Mouse (Mus musculus) midbrain, embryonic 10.5 days (tissue): ENCODE measurements at regions not wholly inside any gene's neighbourhood (a gene's known extent, or its start where the extent isn't known, plus 50 kb on each side); places are given as distances from the start of the nearest gene placed in this dataset.

Experiments
- DNase-seq: peaks from one replicate; pipeline ENCODE4 v3.0.0-alpha.2; 2017; ENCODE audit warnings: low spot score
- H3K27ac ChIP-seq: fragments of 300-500 bp; sonication (generic); replicated peaks from 2 replicates; pipeline ENCODE4 v1.5.1; 2016; ENCODE audit warnings: mild to moderate bottlenecking
- H3K27me3 ChIP-seq: fragments of 300-500 bp; sonication (generic); 2 replicates; pipeline ENCODE4 v1.6.1; 2016; ENCODE audit warnings: low read depth, mild to moderate bottlenecking; ENCODE audit not compliant: poor library complexity, severe bottlenecking
- H3K36me3 ChIP-seq: fragments of 300-500 bp; sonication (generic); 2 replicates; pipeline ENCODE4 v1.6.1; 2016; ENCODE audit warnings: mild to moderate bottlenecking, moderate library complexity
- H3K4me1 ChIP-seq: fragments of 300-500 bp; sonication (generic); 2 replicates; pipeline ENCODE4 v1.6.1; 2016
- H3K4me3 ChIP-seq: fragments of 300-500 bp; sonication (generic); 2 replicates; pipeline ENCODE4 v1.5.1; 2016; ENCODE audit warnings: mild to moderate bottlenecking, moderate library complexity
- H3K9me3 ChIP-seq: fragments of 300-500 bp; sonication (generic); replicated peaks from 2 replicates; pipeline ENCODE4 v1.6.1; 2016; ENCODE audit warnings: mild to moderate bottlenecking
- WGBS: fragments of 180-500 bp; shearing (Covaris S2); methylation state at CpG from one replicate; pipeline ENCODE4 v1.1.7; 2016; 5-methylcytosine and 5-hydroxymethylcytosine counted together

DNA sequence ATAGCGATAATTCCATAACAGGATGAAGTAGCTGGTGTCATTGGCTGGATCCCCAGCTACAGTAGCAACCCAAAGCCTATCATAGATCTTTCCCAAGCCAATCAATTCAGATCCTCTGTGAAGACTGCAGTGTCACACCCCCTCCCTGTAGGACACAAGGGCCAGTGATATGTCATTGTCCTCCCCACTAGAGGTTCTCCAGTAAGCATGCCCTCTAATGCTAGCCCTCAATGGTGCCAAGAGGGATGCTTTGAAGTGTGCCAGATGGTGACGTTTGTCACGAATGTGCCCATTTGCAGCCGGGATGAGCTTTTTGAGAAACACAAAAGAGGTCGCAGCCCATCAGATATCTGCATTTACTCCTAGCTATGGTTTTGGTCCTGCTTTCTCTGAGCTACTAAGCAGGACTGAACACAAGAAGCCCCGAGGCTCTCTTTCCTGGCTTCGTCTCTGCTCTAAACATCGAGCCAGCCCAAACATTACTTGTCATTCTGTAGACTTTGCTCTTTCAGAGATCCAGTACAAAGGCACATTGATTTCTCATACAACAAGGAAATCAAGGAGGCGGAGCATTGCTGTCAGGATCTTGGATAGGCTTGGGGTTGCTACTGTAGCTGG is 214.2 kb downstream of the Gm19410 start:
- no peak for DNase-seq
- H3K4me1 ChIP-seq, result peaks cover 16% of the 10 kb centered on the region; the same call in 1 of the 2 replicates
- H3K27ac ChIP-seq, result no peak overlapping the region
- H3K4me3 ChIP-seq, result no peak overlapping the region
- H3K27me3 ChIP-seq, result no peaks in the 10 kb centered on the region
- WGBS, result 92% methylated on average over 9 of the region's 9 CpGs
- H3K36me3 ChIP-seq, result no peaks in the 10 kb centered on the region
- H3K9me3 ChIP-seq, result no peaks in the 10 kb centered on the region

DNA sequence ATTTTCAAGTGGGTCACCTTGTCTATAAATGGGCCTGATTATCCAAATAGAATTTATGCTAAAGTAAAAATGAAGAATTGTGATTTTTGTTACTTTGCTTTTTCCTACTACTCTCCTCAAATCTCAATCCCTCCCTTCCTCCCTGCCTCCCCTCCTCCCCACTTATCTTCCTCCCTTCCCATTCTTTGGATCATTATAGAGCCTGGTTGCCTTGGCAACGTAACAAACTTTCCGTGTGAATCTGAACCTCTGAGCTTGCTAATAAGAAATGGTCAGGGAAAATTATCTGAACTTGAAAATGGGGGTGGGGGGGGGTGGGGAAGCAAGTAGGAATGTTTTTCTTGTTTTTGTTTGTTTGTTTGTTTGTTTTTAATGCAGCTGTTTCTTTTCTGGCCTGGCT is 217.5 kb downstream of the Gm19410 start:
- Histone ChIP-seq H3K4me1 (peaks cover 16% of the 10 kb centered on the region; the same call in 1 of the 2 replicates), H3K9me3 (no peaks in the 10 kb centered on the region), H3K27me3 (no peaks in the 10 kb centered on the region), H3K36me3 (no peaks in the 10 kb centered on the region), H3K4me3 (no peak overlapping the region), H3K27ac (no peak overlapping the region)
- DNase-seq, result no peak
- 65% methylated on average over 2 of the region's 2 CpGs for WGBS

DNA sequence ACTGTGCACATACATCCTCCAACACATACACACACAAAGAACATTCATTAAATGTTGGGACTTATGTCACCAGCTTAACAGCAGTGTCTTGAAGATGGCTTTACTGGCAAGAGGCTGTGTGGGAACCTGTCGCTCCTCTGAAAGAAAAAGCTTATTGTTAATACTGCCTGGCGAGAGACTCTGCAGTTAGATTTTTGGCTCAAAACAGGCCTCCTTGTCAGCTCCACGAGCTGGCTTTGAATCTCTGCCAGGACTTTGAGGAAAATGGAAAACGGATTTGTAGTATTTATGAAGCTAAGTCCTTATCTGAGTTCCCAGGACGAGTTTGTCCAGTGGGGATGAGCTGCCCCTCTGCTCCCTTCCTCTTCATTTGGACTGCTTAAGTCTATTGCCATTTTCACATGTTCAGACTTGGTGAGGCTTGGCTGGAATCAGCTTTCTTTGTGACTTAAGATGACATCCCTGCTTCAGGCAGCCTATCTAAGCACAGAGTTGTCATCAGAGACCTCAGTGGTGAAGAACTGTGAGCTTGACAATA is 219.6 kb downstream of the Gm19410 start:
- H3K36me3 ChIP-seq, result no peaks in the 10 kb centered on the region
- H3K9me3 ChIP-seq, result no peaks in the 10 kb centered on the region
- H3K27ac ChIP-seq, result no peak overlapping the region
- H3K4me3 ChIP-seq, result no peak overlapping the region
- WGBS, result 82% methylated on average over 5 of the region's 5 CpGs
- H3K4me1 ChIP-seq, result peaks cover 16% of the 10 kb centered on the region; the same call in 1 of the 2 replicates
- DNase-seq, result no peak
- H3K27me3 ChIP-seq, result no peaks in the 10 kb centered on the region

- Histone ChIP-seq H3K4me3 (no peak overlapping the region), H3K9me3 (no peaks in the 10 kb centered on the region), H3K36me3 (no peaks in the 10 kb centered on the region), H3K27ac (no peak overlapping the region), H3K4me1 (peaks cover 14% of the 10 kb centered on the region; the same call in 1 of the 2 replicates), H3K27me3 (no peaks in the 10 kb centered on the region)
- no peak for DNase-seq
- WGBS, result 81% methylated on average over 5 of the region's 5 CpGs
Measured at GRCm38 (mm10) chr8:35987327-35987726, 221.7 kb downstream of the Gm19410 start.

- WGBS, result 93% methylated on average over 5 of the region's 5 CpGs
- H3K4me1 ChIP-seq, result no peaks in the 10 kb centered on the region
- H3K9me3 ChIP-seq, result no peaks in the 10 kb centered on the region
- no peaks in the 10 kb centered on the region for H3K36me3 ChIP-seq
- H3K27me3 ChIP-seq, result no peaks in the 10 kb centered on the region
- H3K4me3 ChIP-seq, result no peak overlapping the region
- H3K27ac ChIP-seq, result no peak overlapping the region
- DNase-seq, result no peak
Measured at GRCm38 (mm10) chr8:35991013-35991412, 225.4 kb downstream of the Gm19410 start.

DNA sequence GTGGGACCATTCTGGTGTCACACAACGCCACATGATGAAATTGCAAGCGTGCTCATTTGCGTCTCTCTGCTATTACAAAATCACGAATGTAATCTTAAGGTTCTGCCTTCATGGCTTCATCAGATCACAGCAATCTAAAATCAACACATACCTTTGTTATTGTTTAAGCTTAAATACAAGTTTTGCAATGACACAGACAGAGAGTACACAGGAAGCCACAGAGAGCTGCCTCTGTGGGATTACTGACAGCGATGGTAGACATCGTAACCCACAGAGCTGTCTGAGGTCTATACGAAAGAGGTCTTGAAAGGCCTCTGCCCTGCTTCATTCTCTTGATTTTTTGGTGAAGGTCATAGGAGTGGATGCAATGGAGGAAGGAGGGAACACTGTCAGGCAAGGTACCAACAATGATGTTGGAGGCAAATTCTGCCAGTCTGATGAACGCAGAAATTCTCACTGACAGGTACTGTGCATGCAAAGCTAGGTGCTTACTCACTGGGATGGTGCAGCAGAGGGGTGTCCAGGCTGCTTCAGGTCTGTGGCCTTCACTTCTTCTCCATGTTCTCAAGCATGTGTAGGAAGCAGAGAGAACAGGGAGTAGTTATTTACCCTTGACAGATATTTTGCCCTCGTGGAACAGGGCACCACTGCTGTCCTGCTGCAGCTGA is 226.5 kb downstream of the Gm19410 start:
- Histone ChIP-seq H3K27ac (no peak overlapping the region), H3K36me3 (no peaks in the 10 kb centered on the region), H3K27me3 (no peaks in the 10 kb centered on the region), H3K4me1 (no peaks in the 10 kb centered on the region), H3K9me3 (no peaks in the 10 kb centered on the region), H3K4me3 (no peak overlapping the region)
- 92% methylated on average over 9 of the region's 9 CpGs for WGBS
- DNase-seq, result no peak

GRCm38 (mm10) chr8:35996330-35997077 is 230.9 kb downstream of the Gm19410 start:
- Histone ChIP-seq H3K9me3 (no peaks in the 10 kb centered on the region), H3K4me1 (no peaks in the 10 kb centered on the region), H3K36me3 (no peaks in the 10 kb centered on the region), H3K4me3 (no peak overlapping the region), H3K27ac (no peak overlapping the region), H3K27me3 (no peaks in the 10 kb centered on the region)
- WGBS, result 85% methylated on average over 6 of the region's 6 CpGs
- DNase-seq, result no peak

- H3K36me3 ChIP-seq, result no peaks in the 10 kb centered on the region
- H3K9me3 ChIP-seq, result no peaks in the 10 kb centered on the region
- H3K4me3 ChIP-seq, result no peak overlapping the region
- H3K4me1 ChIP-seq, result no peaks in the 10 kb centered on the region
- DNase-seq, result no peak
- WGBS, result 86% methylated on average over 9 of the region's 9 CpGs
- no peak overlapping the region for H3K27ac ChIP-seq
- H3K27me3 ChIP-seq, result no peaks in the 10 kb centered on the region
Measured at GRCm38 (mm10) chr8:35999584-35999983, 234.0 kb downstream of the Gm19410 start.

GRCm38 (mm10) chr8:36004387-36004786 is 238.8 kb downstream of the Gm19410 start:
- H3K27me3 ChIP-seq, result no peaks in the 10 kb centered on the region
- H3K4me1 ChIP-seq, result no peaks in the 10 kb centered on the region
- no peak for DNase-seq
- no peak overlapping the region for H3K27ac ChIP-seq
- no peaks in the 10 kb centered on the region for H3K36me3 ChIP-seq
- H3K9me3 ChIP-seq, result no peaks in the 10 kb centered on the region; the same call in 1 of the 2 replicates
- 91% methylated on average over 2 of the region's 2 CpGs for WGBS
- H3K4me3 ChIP-seq, result no peak overlapping the region

DNA sequence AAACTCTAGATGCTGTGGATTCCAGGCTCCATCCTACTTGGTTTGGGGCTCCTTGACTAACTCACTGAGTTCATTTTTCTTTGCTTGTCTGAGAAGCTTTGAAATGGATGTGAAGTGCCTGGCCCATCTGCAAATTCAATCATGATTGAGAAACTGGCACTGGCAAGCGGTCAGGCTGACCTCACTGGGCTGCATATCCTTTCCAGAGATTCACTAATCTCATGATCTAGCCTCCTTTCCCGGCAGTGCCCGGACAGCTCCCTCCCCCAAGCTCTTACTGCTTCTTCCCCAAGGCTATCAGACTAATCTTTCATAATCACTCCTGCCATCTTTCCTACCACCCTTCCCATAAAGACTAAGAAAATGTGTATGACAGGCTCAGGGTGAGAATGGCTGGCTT is 239.9 kb downstream of the Gm19410 start:
- Histone ChIP-seq H3K9me3 (no peaks in the 10 kb centered on the region; the same call in 1 of the 2 replicates), H3K4me1 (0 out of 2 replicates have a peak, but pooled peaks cover 3% of the 10 kb centered on the region), H3K36me3 (no peaks in the 10 kb centered on the region), H3K27ac (no peak overlapping the region), H3K4me3 (no peak overlapping the region), H3K27me3 (no peaks in the 10 kb centered on the region)
- no peak for DNase-seq
- 78% methylated on average over 3 of the region's 3 CpGs for WGBS

- H3K27me3 ChIP-seq, result no peaks in the 10 kb centered on the region
- 0 out of 2 replicates have a peak, but pooled peaks cover 3% of the 10 kb centered on the region for H3K4me1 ChIP-seq
- no peak for DNase-seq
- H3K9me3 ChIP-seq, result no peaks in the 10 kb centered on the region; the same call in 1 of the 2 replicates
- no peak overlapping the region for H3K27ac ChIP-seq
- WGBS, result 80% methylated on average over 1 of the region's 1 CpGs
- no peaks in the 10 kb centered on the region for H3K36me3 ChIP-seq
- no peak overlapping the region for H3K4me3 ChIP-seq
Measured at GRCm38 (mm10) chr8:36007724-36008123, 242.1 kb downstream of the Gm19410 start.

DNA sequence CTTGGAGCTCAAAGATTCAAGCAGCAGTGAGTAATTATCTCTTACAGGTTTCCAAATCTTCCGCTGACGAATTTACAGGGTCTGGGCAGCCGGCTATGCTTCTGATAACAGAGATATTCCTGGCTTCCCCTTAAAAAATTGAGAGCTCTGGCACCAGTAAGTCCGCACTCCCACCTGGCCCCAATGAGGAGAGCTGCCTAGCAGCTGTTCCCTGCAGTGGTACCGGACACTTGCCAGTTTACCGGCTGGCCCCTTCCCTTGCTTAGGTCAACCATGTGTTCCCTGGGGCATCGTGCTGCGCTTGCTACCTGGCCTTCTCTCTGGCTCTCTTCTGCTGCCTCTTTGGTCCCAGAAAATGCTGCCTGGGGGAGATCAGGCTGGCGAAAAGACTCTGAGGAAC is 244.0 kb downstream of the Gm19410 start:
- Histone ChIP-seq H3K27ac (no peak overlapping the region; the same call in 1 of the 2 replicates), H3K36me3 (no peaks in the 10 kb centered on the region), H3K4me1 (0 out of 2 replicates have a peak, but pooled peaks cover 3% of the 10 kb centered on the region), H3K4me3 (no peak overlapping the region), H3K9me3 (no peaks in the 10 kb centered on the region; the same call in 1 of the 2 replicates), H3K27me3 (no peaks in the 10 kb centered on the region)
- WGBS, result 71% methylated on average over 9 of the region's 9 CpGs
- DNase-seq, result no peak
